Mouse (Mus musculus) gastrocnemius, postnatal 14 days (tissue): Measurements from ENCODE around the gene Fam13a. TPM values are rescaled to one million over a fixed set of nuclear protein-coding genes. Genes with fewer than 3 reads are reported as not detected.

Experiments
- DNase-seq: peaks from one replicate; pipeline ENCODE4 v3.0.0; 2021; ENCODE audit warnings: mixed read lengths
- intact Hi-C: fragments of 180-260 bp; cut with DNase I; formaldehyde crosslinking; loops from one replicate; pipeline ENCODE4 v1.15.1; 2025; ENCODE audit warnings: low total_unique reads
- total RNA-seq, 2 experiments: library from RNA; stranded (reverse); gene quantifications; 2 replicates each; pipeline ENCODE4 v1.2.3; 2021

Fam13a gene
- total RNA-seq, 2 experiments from 2014 or later = 7.7 to 8.5 TPM

DNA sequence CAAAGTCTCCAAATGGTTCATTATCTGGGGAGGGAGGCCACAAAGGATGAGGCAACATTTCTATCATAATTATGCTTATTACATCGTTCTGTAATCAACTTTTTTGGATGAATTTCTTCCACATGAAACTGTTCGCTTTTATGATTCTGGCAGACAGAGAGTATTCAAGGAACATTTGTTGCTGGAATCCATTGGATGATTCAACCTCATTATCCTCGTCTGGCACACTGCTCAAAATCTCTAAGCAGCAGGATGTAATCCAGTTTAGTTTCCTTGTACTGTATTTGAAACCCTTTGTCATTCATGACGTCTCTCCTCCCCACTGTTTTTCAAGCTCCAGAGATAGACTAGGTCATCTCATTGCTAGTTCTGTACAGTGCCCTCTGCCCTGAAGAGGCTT, 77.5 kb downstream of the Fam13a start:
- no peak for DNase-seq
- intact Hi-C loops = no loop called here

DNA sequence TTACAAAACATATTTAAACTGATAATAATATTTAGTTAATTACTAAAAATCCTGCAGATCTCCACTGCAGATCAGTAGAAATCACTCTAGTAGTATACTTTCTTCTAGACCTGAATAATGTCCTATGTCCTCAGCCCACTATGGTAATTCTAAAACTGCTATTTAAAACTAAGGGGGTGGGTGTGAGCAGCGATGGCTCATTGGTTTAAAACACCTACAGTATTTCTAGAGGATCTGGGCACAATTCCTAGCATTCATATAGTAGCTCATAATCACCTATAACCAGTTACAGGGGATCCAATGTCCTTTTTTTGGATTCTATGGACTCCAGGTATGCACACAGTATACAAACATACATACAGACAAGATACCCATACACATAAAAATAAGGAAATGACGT, 78.1 kb downstream of the Fam13a start:
- no peak for DNase-seq
- intact Hi-C loops = no loop called here

DNA sequence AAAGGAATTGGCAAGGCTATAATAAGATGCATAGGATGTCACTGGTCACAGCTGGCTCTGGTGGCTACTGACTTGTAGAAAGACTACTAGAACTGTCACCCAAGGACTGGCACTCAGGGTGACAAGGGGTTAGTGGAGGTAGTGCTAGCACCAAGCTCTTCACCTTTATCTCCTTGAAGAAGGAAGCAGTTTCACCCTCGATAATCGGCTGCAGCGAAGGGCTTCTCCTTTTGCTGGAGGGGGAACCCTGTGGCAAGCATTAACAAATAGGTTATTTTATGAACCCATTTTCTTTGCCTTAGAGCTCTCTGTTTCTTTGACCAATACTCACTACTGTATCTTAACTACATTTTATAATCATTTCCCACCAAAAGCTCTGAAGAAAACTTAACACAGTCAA, 80.4 kb downstream of the Fam13a start:
- intact Hi-C loops = no loop called here

DNA sequence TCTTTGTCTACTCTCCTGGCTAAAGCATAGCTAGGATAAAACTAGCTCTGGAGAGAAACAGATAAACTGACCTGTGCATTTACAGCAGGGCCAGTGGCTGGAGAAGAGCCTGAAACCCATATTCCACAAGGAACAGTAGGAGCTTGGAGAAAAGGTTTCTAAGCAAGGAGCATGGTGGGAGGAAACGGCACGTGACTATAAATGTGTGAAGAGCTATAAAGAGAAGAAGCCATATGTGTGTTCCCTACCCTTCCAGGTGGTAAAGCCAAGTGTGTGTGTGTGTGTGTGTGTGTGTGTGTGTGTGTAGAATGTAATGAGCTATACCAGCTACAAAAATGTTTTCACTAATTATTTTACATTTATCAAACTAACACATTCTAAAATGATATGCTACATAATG, 82.1 kb downstream of the Fam13a start:
- intact Hi-C loops = no loop called here
- no peak for DNase-seq

More for the DNA sequence above, 80.4 kb downstream of the Fam13a start:
- DNase-seq = no peak

DNA sequence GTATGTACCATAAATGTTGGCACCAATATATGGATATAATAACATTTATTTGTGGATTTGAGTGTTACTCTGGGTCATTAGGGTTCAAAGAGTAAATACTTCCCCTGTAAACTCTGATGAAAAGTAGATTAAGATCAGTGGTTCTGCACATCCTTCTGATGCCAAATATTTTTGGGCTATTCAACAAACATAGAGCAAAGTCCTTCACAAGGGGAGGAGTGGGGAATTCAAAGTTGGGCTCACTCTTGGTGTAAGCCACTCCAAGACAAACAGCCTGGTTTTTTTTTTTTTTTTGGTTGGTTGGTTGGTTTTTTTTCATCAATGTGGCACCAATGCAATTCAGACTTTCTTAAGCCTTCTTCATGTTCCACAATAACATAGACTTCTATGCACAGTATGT, 86.6 kb downstream of the Fam13a start:
- no peak for DNase-seq
- intact Hi-C loops = no loop called here

DNA sequence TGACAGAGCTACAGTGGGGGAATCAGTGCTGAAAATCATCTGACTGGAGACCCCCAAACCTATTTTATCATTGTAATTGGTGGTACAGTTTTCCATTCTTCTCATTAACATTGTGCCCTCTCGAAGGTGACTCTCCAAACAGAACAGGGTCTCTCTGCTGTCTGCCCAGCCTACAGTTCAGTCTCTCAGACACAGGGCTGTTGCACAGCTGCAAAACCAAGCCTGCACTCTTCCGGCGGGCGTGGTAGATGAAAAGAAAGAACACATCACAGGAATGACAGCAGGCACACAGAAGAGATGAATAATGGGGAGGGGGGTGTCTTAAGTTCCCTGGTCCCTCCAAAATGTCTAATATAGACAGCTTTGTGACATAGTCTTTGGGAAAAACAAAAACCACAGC, 90.2 kb downstream of the Fam13a start:
- no peak for DNase-seq
- intact Hi-C loops = no loop called here

DNA sequence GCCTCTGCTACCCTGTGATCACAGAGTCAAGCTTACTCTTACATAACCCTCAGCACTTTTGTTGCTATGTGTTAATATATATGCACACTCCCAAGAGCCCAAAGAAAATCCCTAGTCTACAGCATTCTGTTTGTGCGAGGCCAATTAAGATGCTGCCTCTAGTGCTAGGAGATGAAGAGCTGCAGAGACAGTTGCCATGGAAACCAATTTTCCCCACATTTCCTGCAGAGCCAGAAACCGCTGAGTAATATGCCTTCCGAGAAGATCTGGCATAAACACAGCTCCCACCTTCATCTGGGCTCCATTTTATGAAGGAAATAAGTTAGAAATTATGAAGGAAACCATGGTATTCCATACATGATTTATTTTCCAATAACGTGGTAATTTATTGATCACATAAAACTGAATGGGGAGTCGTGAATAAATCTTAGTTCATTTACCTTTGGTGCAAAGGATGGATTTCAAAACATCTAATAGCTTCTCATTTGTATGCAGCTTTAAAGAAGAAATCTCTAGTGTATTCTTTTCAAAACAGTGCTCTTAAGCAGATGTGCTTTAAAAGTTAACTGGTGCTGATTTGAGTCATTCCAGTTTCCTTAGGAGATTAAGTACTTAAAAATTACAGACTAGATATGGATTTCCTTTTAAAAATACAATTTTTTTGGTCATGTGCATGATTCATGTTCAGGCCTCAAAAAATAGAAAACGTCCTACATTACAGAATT, 91.0 kb downstream of the Fam13a start:
- intact Hi-C loops = no loop called here
- DNase-seq = no peak

DNA sequence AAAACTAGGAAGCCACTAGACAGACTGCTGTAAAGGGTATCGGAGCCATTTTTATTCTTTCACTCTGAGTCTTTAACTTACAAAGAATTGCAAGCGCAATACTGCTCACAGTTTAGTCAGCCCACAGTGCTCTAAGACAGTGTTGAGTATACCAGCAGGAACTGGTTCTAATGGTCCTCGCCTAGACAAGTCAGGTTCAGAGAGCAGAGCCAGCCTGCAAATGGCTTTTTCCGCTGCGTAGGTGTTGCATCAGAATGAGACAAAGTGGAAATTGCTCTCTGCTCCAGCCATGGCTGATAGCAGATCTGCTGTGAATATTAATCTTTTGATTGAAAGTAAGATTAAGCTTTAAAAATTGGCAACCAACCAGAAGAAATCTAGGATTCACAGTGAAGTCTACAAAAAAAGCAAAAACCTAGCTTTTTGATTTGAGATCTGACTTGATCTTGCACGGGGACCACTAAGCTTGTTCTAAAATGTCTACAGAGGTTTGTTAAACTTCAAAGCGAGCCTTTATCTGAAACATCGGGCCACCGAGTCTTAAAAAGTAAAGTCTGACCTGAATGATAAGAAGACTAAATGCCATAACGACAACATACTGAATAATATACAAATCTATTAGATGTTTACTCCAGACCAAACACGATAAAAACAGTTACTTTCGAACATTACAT, 91.7 kb downstream of the Fam13a start:
- intact Hi-C loops = no loop called here
- no peak for DNase-seq

DNA sequence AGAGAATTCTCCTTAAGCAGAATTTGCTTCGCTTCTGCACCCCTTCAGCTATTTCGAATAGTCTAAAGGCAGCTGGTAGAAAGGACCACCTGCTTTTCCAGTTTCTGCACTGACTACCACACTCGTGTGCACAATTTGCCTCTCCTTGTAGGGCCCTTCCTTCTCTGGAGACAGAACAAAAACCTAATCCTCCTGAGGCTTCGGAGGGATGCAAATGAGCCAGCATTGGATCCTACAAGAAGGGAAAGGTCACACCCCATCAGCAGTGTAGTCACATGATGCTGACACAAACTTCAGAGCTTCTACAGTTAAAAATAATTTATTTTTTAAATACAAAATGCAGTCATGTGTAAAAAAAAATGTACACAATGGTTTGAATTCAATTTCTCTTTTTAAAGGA, 93.2 kb downstream of the Fam13a start:
- DNase-seq = no peak
- intact Hi-C loops = no loop called here

DNA sequence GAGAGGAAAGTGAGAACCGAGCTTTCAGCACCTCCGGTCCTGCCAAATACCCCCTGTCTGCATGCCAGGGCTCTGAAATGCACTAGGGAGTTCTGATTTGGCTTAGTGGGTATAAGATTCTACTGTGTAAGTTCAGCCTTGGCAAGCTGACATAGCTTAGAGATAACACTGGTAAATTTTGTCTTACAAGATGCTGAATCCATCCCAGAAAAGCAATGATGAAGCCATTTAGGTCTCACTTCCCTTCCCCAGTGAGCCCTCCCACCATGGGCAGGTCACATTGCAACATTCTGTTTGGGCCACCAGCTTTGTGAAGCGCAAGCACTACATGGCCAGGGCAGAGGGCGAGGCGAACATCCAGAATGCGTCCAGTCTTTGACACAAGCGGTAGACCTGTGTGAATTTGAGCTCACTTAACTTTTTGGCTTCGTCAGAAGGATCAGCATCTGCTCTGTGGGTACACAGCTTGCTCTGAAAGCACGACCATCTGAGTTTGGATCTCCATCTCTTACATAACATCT, 94.4 kb downstream of the Fam13a start:
- DNase-seq = peak; percentile 48
- intact Hi-C loops = no loop called here

DNA sequence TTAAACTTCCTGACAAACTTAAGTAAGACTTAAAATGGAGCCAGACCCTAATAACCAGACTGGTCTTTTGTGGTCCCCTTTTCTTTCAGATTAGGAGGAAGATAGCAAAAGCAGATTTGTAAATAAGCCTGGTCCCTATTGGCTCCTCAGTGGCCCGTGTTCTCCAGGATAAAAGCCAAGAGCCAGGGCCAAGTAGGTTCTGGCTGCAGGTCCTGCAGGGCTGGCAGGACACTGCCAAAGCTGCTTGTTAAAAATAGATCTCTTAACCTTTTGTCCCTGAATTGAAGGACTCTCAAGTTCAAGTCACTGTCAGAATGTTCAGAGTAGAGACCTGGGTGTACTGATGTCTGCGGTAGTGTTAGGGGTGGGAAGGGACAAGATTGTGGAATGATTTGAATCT, 96.5 kb downstream of the Fam13a start:
- peak; percentile 61 for DNase-seq
- intact Hi-C loops = no loop called here

DNA sequence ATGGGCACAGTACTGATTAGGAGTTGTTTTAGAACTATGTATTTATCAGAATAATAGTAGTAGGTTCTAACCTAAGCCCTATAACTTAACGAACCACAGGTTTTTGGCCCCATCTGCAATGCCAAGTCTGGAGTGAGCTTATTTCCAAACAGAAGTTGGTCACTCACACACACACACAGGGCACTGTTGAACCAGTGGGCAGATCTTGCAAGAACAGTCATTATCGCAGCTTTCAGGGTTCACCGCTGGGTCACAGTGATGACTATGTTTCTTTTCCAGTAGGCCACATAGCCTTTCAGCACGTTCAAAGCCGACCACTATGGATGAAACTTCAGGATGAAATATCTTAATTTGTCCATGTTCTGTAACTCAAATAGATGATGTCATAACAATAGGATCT, 101.8 kb downstream of the Fam13a start:
- intact Hi-C loops = no loop called here
- DNase-seq = no peak

DNA sequence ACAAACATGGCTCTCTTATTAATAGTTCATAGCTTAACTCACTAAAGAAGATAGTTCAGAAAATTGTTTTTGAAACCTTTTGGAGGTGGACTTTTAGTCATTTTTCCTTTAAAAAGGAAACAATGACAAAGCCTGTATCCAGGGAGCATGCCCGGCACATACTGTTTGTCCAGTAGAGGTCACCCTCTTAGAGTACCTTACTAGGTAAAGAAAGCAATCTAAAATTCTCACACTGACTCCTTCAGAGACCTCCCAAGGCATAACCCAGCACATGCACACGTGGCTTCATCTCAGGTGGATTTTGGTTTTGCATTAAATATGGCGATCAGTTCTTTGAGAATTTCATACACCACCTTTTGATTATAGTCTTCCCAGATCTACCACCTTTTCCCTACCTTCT, 102.7 kb downstream of the Fam13a start:
- DNase-seq = no peak
- intact Hi-C loops = no loop called here

DNA sequence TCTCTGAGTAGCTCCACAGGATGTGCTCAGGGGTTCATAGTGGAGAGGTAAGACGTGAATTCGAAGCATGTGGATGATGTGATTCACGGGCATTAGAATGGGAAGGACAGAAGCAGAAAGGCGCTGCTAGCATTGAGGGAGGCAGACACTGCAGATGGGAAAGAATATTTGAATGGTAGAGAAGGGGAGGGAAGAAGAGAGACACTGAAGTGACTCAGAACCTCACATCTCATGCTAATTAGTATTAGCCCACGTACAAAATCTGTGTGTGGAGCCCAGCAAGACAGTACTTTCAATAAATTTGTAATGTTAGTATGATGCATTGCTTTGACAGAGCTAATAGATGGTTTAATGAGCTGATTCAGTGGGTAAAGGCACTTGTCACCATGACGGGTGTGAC, 103.6 kb downstream of the Fam13a start:
- no peak for DNase-seq
- intact Hi-C loops = no loop called here

DNA sequence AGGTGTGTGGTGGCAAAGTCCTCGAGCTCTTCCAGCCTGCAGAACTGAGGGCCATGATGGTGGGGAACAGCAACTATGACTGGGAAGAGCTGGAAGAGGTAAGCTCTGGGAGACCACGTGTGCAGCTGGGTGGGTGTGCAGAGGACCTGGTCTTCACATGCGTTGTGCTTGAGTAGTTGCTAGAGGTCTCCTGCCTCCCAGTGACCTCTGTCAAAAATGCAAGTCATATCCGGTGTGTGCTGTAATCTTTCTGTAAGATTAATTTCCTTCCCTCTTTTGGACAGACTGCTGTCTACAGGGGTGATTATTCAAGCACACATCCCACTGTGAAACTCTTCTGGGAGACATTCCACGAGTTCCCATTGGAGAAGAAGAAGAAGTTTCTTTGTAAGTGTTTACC, 107.9 kb downstream of the Fam13a start:
- intact Hi-C loops = no loop called here

DNA sequence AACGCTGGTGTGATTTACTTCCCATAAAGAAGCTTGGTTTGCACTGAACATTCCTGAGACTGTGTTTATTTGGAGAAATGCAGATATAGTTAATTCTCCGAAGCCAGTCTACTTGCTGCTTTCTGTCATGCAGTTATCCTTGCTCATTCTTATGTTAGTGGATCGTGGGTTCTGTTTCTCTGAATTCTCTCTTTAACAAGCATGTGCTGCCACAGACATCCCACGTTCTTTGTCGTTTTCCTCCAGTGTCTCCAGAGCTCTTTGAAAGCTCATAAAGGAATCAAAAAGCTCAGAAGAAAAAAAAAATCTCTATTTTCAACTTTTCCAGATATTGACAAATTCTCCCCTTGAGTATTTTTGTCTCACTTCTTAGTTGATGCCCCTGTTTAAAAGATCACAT, 110.4 kb downstream of the Fam13a start:
- intact Hi-C loops = no loop called here
- no peak for DNase-seq

More for the DNA sequence above, 107.9 kb downstream of the Fam13a start:
- no peak for DNase-seq

DNA sequence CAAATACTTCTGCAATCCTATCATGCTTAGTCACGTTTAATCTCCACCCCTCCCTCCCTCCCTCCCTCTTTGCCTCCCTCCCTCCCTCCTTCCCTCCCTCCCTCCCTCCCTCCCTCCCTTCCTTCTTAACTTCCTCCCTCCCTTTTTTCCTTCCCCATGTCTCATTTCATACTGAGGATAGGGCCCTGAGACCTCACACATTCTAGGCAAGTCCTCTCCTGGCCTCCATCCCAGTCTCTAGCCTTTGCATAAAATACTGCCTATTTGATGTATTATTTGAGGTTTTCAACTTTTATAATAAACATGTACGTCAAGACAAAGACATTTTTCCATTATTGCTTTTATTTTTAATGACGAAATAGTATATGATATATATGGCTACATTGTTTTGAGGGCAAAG, 110.8 kb downstream of the Fam13a start:
- no peak for DNase-seq
- intact Hi-C loops = no loop called here

DNA sequence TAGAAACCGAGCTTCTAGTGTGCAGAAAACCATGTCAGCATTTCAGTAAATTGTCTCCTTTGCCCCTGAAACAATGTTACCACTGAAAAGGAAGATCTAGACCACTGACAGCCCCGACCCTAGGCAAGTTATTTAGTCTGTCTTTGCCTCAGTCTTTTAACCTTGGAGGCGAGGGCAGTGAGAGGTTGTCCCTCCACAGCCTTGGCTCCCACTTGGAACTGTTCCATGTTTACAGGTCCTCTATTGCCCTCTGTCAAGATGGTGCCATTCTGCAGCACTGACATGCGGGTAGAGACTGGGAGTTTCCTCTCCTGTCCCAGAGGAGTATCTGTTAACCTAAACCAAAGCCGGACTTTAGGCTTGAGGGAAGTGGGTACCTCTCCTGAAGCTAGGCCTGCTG, 111.5 kb downstream of the Fam13a start:
- intact Hi-C loops = no loop called here

DNA sequence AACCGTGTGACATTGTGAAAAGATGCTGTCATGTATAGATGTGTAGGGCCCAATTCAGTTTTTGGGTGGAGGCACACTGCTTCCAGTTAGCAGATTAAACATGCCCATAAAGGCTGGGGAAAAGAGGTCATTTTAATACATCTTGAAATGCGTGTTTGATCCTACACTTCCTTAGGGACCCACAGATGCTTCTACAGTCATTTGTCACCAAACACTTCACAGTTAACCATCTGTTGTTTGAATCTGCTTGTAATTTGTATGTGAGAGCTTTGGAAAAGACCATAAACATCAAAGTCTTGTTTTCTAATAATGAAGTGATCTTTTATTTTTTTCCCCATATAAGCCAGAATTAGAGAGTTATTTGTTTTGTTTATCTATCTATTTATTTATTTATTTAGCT, 116.6 kb downstream of the Fam13a start:
- intact Hi-C loops = no loop called here

More for the DNA sequence above, 111.5 kb downstream of the Fam13a start:
- DNase-seq = no peak

DNA sequence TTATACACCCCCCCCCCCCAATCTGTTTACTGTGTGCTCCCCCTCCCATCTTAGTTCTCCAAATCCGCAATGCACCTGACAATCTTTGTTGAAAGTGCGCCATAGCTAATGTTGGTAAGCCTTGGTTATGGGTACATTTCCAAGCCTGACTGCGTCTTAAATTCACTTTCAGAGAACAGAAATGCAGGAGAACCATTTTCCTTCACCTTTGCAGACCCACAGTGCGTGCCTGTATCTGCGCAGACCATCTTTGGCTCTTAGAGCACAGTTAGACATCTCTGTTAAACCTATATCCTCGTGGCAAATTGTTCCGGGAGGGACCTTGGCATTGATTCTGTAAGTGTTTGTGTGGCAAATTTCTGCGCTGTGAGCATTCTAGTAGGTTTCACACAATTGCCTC, 117.0 kb downstream of the Fam13a start:
- intact Hi-C loops = no loop called here
- DNase-seq = no peak

More for the DNA sequence above, 116.6 kb downstream of the Fam13a start:
- DNase-seq = no peak

DNA sequence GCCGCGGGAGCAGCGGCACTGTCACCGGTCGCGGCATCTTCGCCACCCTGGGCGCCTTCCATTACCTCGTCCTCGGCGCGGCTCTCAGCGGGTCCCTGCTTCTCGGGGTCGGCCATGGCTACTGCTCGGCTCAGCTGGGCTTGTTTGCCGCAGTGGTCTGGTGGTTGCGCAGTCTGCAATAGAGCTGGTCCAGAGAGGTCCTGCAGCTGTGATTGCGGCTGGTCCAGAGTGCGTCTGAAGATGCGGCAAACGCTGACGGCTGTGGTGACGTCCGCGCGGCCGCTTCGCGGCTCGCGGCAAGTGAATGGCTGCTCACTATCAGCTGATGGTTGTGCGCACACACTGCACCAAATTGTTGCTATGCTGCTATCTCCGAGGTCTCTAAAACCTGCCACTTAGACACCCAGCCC, 117.5 kb downstream of the Fam13a start, which contains the start of gene Nap1l5:
Gene Nap1l5, minus strand, starts transcription at position 225 of the 410 bp plus-strand sequence.
- DNase-seq = no peak
- intact Hi-C loops = no loop called here
